Mouse (Mus musculus) heart, adult 2 months (tissue): ENCODE results near the gene Rpl36al.

ENCODE experiments used
- EP300 ChIP-seq: fragments of 200-500 bp; IDR thresholded peaks from 2 replicates; pipeline ENCODE4 v1.6.1; 2011; ENCODE audit warnings: low read depth, low read length, control low read depth; ENCODE audit not compliant: insufficient read depth
- POLR2A ChIP-seq: fragments of 200-500 bp; IDR thresholded peaks from 2 replicates; pipeline ENCODE4 v1.6.1; 2011; ENCODE audit warnings: mild to moderate bottlenecking, low read depth, low read length, control low read depth; ENCODE audit not compliant: insufficient read depth

DNA sequence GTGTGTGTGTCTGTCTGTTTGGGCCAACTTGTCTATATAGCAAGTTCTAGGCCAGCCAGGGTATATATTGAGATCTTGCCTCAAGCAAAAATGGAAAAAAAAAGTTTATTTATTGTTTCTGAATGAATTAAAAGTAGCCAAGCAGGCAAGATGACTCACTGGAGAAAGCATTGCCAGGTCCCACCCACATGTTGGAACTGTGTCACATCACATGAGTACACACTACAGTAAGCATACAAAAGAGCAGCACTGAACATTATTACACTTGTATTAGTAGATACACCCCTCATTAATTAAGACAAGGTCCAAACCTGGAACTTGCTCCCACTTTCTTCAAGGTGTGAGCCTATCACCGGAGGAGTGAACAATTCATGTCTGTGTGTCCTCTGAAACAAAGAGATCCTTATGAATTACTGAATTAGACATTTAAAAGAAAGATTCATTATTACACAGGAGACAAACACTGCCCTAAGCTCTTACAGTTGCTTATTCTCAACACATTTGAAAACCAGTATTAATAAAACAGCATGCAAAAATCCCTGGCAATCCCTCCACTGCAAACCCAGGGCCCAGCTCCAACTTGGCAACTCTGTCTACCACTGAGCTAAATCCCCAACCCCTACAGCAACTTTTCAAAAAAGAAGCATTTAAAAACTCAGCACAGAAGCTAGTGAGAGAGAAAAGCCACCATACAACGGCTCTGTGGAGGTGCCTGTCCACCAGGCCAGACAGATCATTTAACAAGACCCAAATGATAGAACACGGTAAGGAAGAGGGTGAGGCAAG, 31.3 kb upstream of the Rpl36al start:
- no peak for TF ChIP-seq POLR2A
- no peak for TF ChIP-seq EP300
